Mouse (Mus musculus): ENCODE results near the gene Gcsh. TPM values are rescaled to one million over a fixed set of nuclear protein-coding genes. Genes with fewer than 3 reads are reported as not detected.

The Gcsh gene
- total and polyA plus RNA-seq, 2 experiments from 2014 or later = 24.2 to 69.3 TPM

DNA sequence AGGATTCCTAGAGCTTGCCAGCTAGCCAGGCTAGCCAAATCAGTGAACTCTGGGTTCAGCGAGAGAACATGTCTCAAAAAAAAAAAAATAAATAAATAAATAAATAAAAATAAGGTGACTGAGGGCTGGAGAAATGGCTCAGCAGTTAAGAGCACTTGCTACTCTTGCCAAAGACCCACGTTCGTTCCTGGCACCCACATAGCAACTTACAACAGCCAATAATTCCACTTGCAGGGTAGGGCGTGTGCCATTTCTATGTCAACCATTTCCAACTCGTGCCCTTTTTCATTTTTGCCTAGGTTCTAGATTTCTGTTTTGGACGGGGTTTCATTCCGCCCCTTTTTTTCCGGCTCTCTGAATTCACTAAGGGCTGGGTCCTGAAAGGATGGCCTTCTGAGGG, 15.3 kb downstream of the Gcsh start:
- no peak for ATAC-seq (ENCODE audit: insufficient read depth, low read depth)
- Histone ChIP-seq H3K27me3 (ENCODE audit: control insufficient read depth, insufficient read depth, low read length) (no peaks in the 10 kb centered on the region), H3K36me3 (replicated peaks; ENCODE audit: control insufficient read depth, insufficient read depth, low read length) (0 out of 2 replicates have a peak, but pooled peaks cover under 1% of the 10 kb centered on the region), H3K9me3 (replicated peaks; ENCODE audit: control insufficient read depth, low read length) (no peaks in the 10 kb centered on the region), H3K4me3 (ENCODE audit: low read depth, low read length) (peak overlapping the region; percentile 75), H3K9ac (replicated peaks; ENCODE audit: low read depth, low read length) (no peak overlapping the region), H3K4me2 (ENCODE audit: low read depth, low read length) (peak overlapping the region; percentile 71), H3K4me1 (ENCODE audit: control insufficient read depth, insufficient read depth) (peaks cover 8% of the 10 kb centered on the region; the same call in 1 of the 2 replicates), H3K27ac (ENCODE audit: low read depth) (no peak overlapping the region)
- TF ChIP-seq CTCF (IDR thresholded peaks at IDR 0.05; ENCODE audit: low read depth) (no peak), EP300 (IDR thresholded peaks at IDR 0.05; ENCODE audit: low read depth) (no peak)
- DNase-seq (ENCODE audit: low spot score) = no peak
- WGBS = 33% methylated on average over 8 of the region's 8 CpGs

GRCm38 (mm10) chr8:116975606-116976005, 17.7 kb downstream of the Gcsh start:
- Histone ChIP-seq H3K27ac (ENCODE audit: low read depth) (no peak overlapping the region), H3K9ac (replicated peaks; ENCODE audit: low read depth, low read length) (no peak overlapping the region), H3K4me3 (ENCODE audit: low read depth, low read length) (no peak overlapping the region), H3K27me3 (ENCODE audit: control insufficient read depth, insufficient read depth, low read length) (no peaks in the 10 kb centered on the region), H3K9me3 (replicated peaks; ENCODE audit: control insufficient read depth, low read length) (no peaks in the 10 kb centered on the region), H3K4me2 (ENCODE audit: low read depth, low read length) (no peak overlapping the region), H3K4me1 (ENCODE audit: control insufficient read depth, insufficient read depth) (peaks cover 8% of the 10 kb centered on the region; the same call in 1 of the 2 replicates), H3K36me3 (replicated peaks; ENCODE audit: control insufficient read depth, insufficient read depth, low read length) (no peaks in the 10 kb centered on the region)
- WGBS = 61% methylated on average over 5 of the region's 5 CpGs
- no peak for ATAC-seq (ENCODE audit: insufficient read depth, low read depth)
- TF ChIP-seq EP300 (IDR thresholded peaks at IDR 0.05; ENCODE audit: low read depth) (no peak), CTCF (IDR thresholded peaks at IDR 0.05; ENCODE audit: low read depth) (no peak)
- no peak for DNase-seq (ENCODE audit: low spot score)

GRCm38 (mm10) chr8:116975066-116975465, 18.3 kb downstream of the Gcsh start:
- no peak overlapping the region for H3K4me2 ChIP-seq (ENCODE audit: low read depth, low read length)
- no peaks in the 10 kb centered on the region for H3K36me3 ChIP-seq (replicated peaks; ENCODE audit: control insufficient read depth, insufficient read depth, low read length)
- WGBS = 40% methylated on average over 5 of the region's 5 CpGs
- peaks cover 8% of the 10 kb centered on the region; the same call in 1 of the 2 replicates for H3K4me1 ChIP-seq (ENCODE audit: control insufficient read depth, insufficient read depth)
- no peak overlapping the region for H3K4me3 ChIP-seq (ENCODE audit: low read depth, low read length)
- H3K27me3 ChIP-seq (ENCODE audit: control insufficient read depth, insufficient read depth, low read length) = no peaks in the 10 kb centered on the region
- no peak for ATAC-seq (ENCODE audit: insufficient read depth, low read depth)
- no peak for DNase-seq (ENCODE audit: low spot score)
- H3K9ac ChIP-seq (replicated peaks; ENCODE audit: low read depth, low read length) = no peak overlapping the region
- H3K27ac ChIP-seq (ENCODE audit: low read depth) = no peak overlapping the region
- H3K9me3 ChIP-seq (replicated peaks; ENCODE audit: control insufficient read depth, low read length) = no peaks in the 10 kb centered on the region
- TF ChIP-seq EP300 (IDR thresholded peaks at IDR 0.05; ENCODE audit: low read depth) = no peak
- TF ChIP-seq CTCF (IDR thresholded peaks at IDR 0.05; ENCODE audit: low read depth) = no peak

- DNase-seq (ENCODE audit: low spot score) = no peak
- Histone ChIP-seq H3K4me3 (ENCODE audit: low read depth, low read length) (no peak overlapping the region), H3K27me3 (ENCODE audit: control insufficient read depth, insufficient read depth, low read length) (no peaks in the 10 kb centered on the region), H3K27ac (ENCODE audit: low read depth) (no peak overlapping the region), H3K36me3 (replicated peaks; ENCODE audit: control insufficient read depth, insufficient read depth, low read length) (no peaks in the 10 kb centered on the region), H3K9ac (replicated peaks; ENCODE audit: low read depth, low read length) (no peak overlapping the region), H3K9me3 (replicated peaks; ENCODE audit: control insufficient read depth, low read length) (no peaks in the 10 kb centered on the region), H3K4me2 (ENCODE audit: low read depth, low read length) (no peak overlapping the region), H3K4me1 (ENCODE audit: control insufficient read depth, insufficient read depth) (no peaks in the 10 kb centered on the region)
- TF ChIP-seq EP300 (IDR thresholded peaks at IDR 0.05; ENCODE audit: low read depth) (no peak), CTCF (IDR thresholded peaks at IDR 0.05; ENCODE audit: low read depth) (no peak)
- no peak for ATAC-seq (ENCODE audit: insufficient read depth, low read depth)
- 88% methylated on average over 6 of the region's 6 CpGs for WGBS
These were observed 23.8 kb downstream of the Gcsh start for GRCm38 (mm10) chr8:116969531-116969930.

DNA sequence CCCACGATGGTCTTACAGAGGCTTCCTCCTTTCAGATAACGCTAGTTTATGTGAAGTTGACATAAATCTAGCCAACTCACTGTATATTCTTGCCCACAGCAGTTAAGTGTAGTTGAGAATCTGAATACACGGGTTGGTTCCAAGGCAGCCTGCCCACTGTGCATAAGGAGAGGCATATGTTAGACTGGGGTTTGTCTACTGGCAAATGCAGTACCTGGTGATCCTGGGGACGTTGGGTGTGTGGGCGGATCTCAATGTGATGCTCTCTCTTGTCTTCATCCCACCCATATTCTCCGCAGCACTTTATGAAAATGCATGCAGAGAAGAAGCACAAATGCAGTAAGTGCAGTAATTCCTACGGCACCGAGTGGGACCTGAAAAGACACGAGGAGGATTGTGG, 38.9 kb downstream of the Gcsh start:
- Histone ChIP-seq H3K9ac (replicated peaks; ENCODE audit: low read depth, low read length) (no peak overlapping the region), H3K4me3 (ENCODE audit: low read depth, low read length) (no peak overlapping the region), H3K27me3 (ENCODE audit: control insufficient read depth, insufficient read depth, low read length) (no peaks in the 10 kb centered on the region), H3K36me3 (replicated peaks; ENCODE audit: control insufficient read depth, insufficient read depth, low read length) (peaks cover 61% of the 10 kb centered on the region), H3K4me2 (ENCODE audit: low read depth, low read length) (no peak overlapping the region), H3K9me3 (replicated peaks; ENCODE audit: control insufficient read depth, low read length) (no peaks in the 10 kb centered on the region), H3K27ac (ENCODE audit: low read depth) (no peak overlapping the region), H3K4me1 (ENCODE audit: control insufficient read depth, insufficient read depth) (peaks cover 5% of the 10 kb centered on the region; the same call in 1 of the 2 replicates)
- WGBS = 91% methylated on average over 9 of the region's 9 CpGs
- TF ChIP-seq CTCF (IDR thresholded peaks at IDR 0.05; ENCODE audit: low read depth) = no peak
- TF ChIP-seq EP300 (IDR thresholded peaks at IDR 0.05; ENCODE audit: low read depth) = no peak
- ATAC-seq (ENCODE audit: insufficient read depth, low read depth) = no peak
- DNase-seq (ENCODE audit: low spot score) = no peak

DNA sequence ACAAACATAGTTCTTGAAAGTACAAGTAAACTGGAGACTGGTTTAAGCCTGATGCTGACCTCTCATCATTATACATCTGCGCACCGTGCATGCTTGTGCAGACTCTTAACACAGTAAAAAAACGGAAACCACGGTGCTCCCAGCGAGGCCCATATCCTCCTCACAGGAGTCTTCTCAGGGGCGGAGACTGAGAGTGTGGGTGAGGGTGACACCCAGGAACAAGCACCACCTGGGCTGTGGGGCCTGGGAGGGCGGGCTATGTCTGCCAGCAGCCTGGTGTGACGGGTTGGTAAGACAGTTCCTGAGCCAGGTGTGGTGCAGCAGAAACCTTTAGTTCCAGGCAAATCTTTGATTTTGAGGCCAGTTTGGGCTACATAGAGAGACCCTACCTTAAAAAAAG, 40.9 kb downstream of the Gcsh start:
- H3K9me3 ChIP-seq (replicated peaks; ENCODE audit: control insufficient read depth, low read length) = no peaks in the 10 kb centered on the region
- DNase-seq (ENCODE audit: low spot score) (no peak), ATAC-seq (ENCODE audit: insufficient read depth, low read depth) (no peak)
- H3K4me3 ChIP-seq (ENCODE audit: low read depth, low read length) = no peak overlapping the region
- H3K27me3 ChIP-seq (ENCODE audit: control insufficient read depth, insufficient read depth, low read length) = no peaks in the 10 kb centered on the region
- WGBS = 88% methylated on average over 8 of the region's 8 CpGs
- H3K4me1 ChIP-seq (ENCODE audit: control insufficient read depth, insufficient read depth) = peaks cover 11% of the 10 kb centered on the region
- H3K9ac ChIP-seq (replicated peaks; ENCODE audit: low read depth, low read length) = no peak overlapping the region
- H3K4me2 ChIP-seq (ENCODE audit: low read depth, low read length) = no peak overlapping the region
- TF ChIP-seq EP300 (IDR thresholded peaks at IDR 0.05; ENCODE audit: low read depth) (no peak), CTCF (IDR thresholded peaks at IDR 0.05; ENCODE audit: low read depth) (no peak)
- H3K36me3 ChIP-seq (replicated peaks; ENCODE audit: control insufficient read depth, insufficient read depth, low read length) = peaks cover 47% of the 10 kb centered on the region
- no peak overlapping the region for H3K27ac ChIP-seq (ENCODE audit: low read depth)

All from heart, postnatal 0 days (tissue).